Mouse (Mus musculus) MEL (cell line): ENCODE measurements around the gene 4930467E23Rik.
"Not testable (repeated sequence)": the region's sequence is repeated elsewhere in the genome, so short reads cannot be mapped to it uniquely, and the experiment has no call there.

Experiments
- MAX ChIP-seq: IDR thresholded peaks from 2 replicates; pipeline ENCODE4 v1.6.1; 2011; ENCODE audit warnings: low read length, improper control_type of control experiment
- POLR2A ChIP-seq, 2 experiments: IDR thresholded peaks; 2 replicates each; pipeline ENCODE4 v1.6.1; 2011 to 2012; ENCODE audit warnings: low read length in 2 of 2, mild to moderate bottlenecking in 2 of 2, control low read depth in 1 of 2, improper control_type of control experiment in 1 of 2, low read depth in 1 of 2, moderate library complexity in 1 of 2; ENCODE audit not compliant: control insufficient read depth in 1 of 2, insufficient read depth in 1 of 2, poor library complexity in 1 of 2

- TF ChIP-seq POLR2A (IDR thresholded peaks at IDR 0.05; ENCODE audit: control insufficient read depth in 1 of 2, insufficient read depth in 1 of 2, low read depth in 1 of 2, low read length in 2 of 2, poor library complexity in 1 of 2); MAX: not testable (repeated sequence)
Measured at GRCm38 (mm10) chr8:19706918-19707760, 22.2 kb upstream of the 4930467E23Rik start.
